Mouse (Mus musculus) layer of hippocampus, adult 6 months (tissue): ENCODE results near the gene Csf2rb2. TPM values are rescaled to one million over a fixed set of nuclear protein-coding genes. Genes with fewer than 3 reads are reported as not detected.

Experiments used
- long read RNA-seq, 2 experiments: library from polyadenylated mRNA; unstranded; transcript quantifications; one replicate each; pipeline ENCODE4 v2.0.0; 2019 to 2020
- microRNA-seq: library from miRNA; unstranded; fragments of <30 nt; microRNA quantifications from one replicate; pipeline ENCODE4 v1.2.0, GENCODE M21; 2020
- polyA plus RNA-seq: library from polyadenylated mRNA; unstranded; fragments of <200 nt; fragmentation: Nextera tagmentation; gene quantifications from 2 replicates; pipeline ENCODE4 v1.2.3, GENCODE M21; 2021

Gene Csf2rb2
- 0.72 and 0.95 TPM in 2 replicates for polyA plus RNA-seq
- long read RNA-seq, experiment 1: 0 reads
- long read RNA-seq, experiment 2, partial matches to known transcripts: 0 of 1 reads
- long read RNA-seq, experiment 2, other reads (novel, unspliced or antisense): 1 of 1 reads

DNA sequence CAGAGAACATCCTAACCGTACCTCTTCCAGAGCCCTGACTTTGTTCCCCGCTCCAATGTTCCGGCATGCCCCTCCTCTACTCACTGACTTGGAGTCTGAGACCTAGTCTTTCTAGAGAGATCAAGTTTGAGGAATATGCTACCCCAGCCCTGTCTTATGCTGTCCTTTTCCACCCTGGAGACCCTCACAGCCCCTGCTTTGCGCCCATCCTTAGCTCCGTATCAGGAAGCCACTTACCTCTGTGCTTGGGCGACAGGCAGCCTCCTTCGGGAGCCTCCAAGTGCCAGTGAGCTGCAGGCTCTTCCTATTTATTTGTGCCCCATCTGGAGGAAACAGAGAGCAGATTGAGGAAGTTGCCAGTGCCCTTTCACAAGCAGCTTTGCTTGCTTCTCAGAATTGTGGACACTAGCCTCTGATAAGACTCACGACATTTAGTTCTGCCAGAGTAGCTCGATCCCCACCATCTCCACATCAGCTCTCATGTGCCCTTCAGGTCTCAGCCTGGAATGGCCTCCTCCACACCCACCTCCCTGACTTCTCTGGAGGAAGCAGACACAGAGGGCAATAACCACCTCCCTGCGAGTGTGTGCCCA, at the start of gene Csf2rb2:
TSS of gene Csf2rb2 (minus strand) at position 381 of the 593 bp plus-strand sequence.

DNA sequence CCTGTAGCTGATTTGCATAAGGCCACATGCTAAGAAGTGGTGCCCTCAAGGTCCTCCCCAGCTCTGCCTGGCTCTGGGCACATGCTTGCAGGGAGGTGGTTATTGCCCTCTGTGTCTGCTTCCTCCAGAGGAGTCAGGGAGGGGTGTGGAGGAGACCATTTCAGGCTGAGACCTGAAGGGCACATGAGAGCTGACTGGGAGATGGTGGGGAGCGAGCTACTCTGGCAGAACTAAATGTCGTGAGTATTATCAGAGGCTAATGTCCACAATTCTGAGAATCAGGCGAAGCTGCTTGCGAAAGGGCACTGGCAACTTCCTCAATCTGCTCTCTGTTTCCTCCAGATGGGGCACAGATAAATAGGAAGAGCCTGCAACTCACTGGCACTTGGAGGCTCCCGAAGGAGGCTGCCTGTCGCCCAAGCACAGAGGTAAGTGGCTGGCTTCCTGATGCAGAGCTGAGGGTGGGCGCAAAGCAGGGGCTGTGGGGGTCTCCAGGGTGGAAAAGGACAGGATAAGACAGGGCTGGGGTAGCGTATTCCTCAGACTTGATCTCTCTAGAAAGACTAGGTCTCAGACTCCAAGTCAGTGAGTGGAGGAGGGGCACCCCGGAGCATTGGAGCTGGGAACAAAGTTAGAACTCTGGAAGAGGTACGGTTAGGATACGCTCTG, 20.3 kb upstream of the Csf2rb2 start, which contains the start of gene Csf2rb:
TSS of gene Csf2rb (plus strand) at position 82 of the 669 bp plus-strand sequence.

GRCm38 (mm10) chr15:78244695-78245492, 60.6 kb downstream of the Csf2rb2 start, which contains the start of gene Ncf4:
Gene Ncf4, plus strand, starts transcription at chr15:78244801.

Small RNA genes lying within 50 kb of the gene (microRNA-seq; reads per million reads assigned to microRNA genes)
- gene Mir7676-1: not detected
- gene Mir7676-2: not detected

Other genes with a start within 250 kb of the Csf2rb2 start
- 6.2 and 6.3 TPM in 2 replicates for gene Cacng2, start 185.7 kb downstream of the Csf2rb2 start, polyA plus RNA-seq
- 40.1 and 43.6 TPM in 2 replicates for gene Ift27, start 131.6 kb downstream of the Csf2rb2 start, polyA plus RNA-seq
- gene Pvalb, start 99.3 kb downstream of the Csf2rb2 start, polyA plus RNA-seq: 50.9 and 51.1 TPM in 2 replicates
- 1.5 and 2.1 TPM in 2 replicates for gene Ncf4, start 60.9 kb downstream of the Csf2rb2 start, polyA plus RNA-seq
- gene Csf2rb, start 20.0 kb upstream of the Csf2rb2 start, polyA plus RNA-seq: 0.46 and 0.55 TPM in 2 replicates
- not detected in 2 replicates for gene Tex33, start 90.2 kb upstream of the Csf2rb2 start, polyA plus RNA-seq
- 107 and 112 TPM in 2 replicates for gene Tst, start 100.2 kb upstream of the Csf2rb2 start, polyA plus RNA-seq
- 3.4 and 5.7 TPM in 2 replicates for gene Mpst, start 100.7 kb upstream of the Csf2rb2 start, polyA plus RNA-seq
- gene Kctd17, start 122.8 kb upstream of the Csf2rb2 start, polyA plus RNA-seq: 23.6 and 26.1 TPM in 2 replicates
- gene Tmprss6, start 162.9 kb upstream of the Csf2rb2 start, polyA plus RNA-seq: 0.67 and 0.83 TPM in 2 replicates
- gene Il2rb, start 189.6 kb upstream of the Csf2rb2 start, polyA plus RNA-seq: 0.04 and 0.11 TPM in 2 replicates
- gene C1qtnf6, start 225.7 kb upstream of the Csf2rb2 start, polyA plus RNA-seq: 0.24 and 0.38 TPM in 2 replicates
- 5.2 and 5.3 TPM in 2 replicates for gene Sstr3, start 239.0 kb upstream of the Csf2rb2 start, polyA plus RNA-seq